Mouse (Mus musculus): ENCODE measurements at regions not wholly inside any gene's neighbourhood (a gene's known extent, or its start where the extent isn't known, plus 50 kb on each side); places are given as distances from the start of the nearest gene placed in this dataset.

DNA sequence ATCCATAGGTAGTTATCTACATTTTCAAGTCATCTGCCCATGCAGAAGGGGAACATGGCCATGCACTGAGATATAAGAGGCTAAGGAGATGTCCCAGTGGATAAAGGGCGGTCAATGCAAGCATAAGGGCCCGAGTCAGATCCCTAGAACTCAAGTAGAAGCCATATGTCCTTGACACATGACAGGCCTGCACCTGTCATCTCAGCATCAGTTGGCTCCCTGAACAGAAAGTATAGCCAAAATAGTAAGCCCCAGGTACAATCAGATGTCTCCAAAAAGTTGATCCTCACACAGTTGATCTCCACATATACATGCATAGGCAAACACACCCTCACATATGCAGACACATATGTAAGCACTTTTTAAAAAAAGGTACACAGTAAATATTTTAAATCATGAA lies 152.0 kb downstream of the Cox18 start:
- no peak overlapping the region for H3K4me2 ChIP-seq
- no peaks in the 10 kb centered on the region for H3K27me3 ChIP-seq (replicated peaks)
- ATAC-seq (replicated peaks): no peak
- H3K36me3 ChIP-seq (replicated peaks): no peaks in the 10 kb centered on the region
- H3K9ac ChIP-seq: no peak overlapping the region
- no peaks in the 10 kb centered on the region for H3K9me3 ChIP-seq
- H3K27ac ChIP-seq: no peak overlapping the region
- H3K4me3 ChIP-seq: no peak overlapping the region
- 96% methylated on average over 2 of the region's 2 CpGs for WGBS
- H3K4me1 ChIP-seq: no peaks in the 10 kb centered on the region

GRCm38 (mm10) chr5:90068601-90069000 lies 155.2 kb downstream of the Cox18 start:
- no peaks in the 10 kb centered on the region for H3K9me3 ChIP-seq
- H3K4me2 ChIP-seq: no peak overlapping the region
- H3K27ac ChIP-seq: no peak overlapping the region
- H3K4me3 ChIP-seq: no peak overlapping the region
- no peaks in the 10 kb centered on the region for H3K27me3 ChIP-seq (replicated peaks)
- H3K36me3 ChIP-seq (replicated peaks): no peaks in the 10 kb centered on the region
- no peak for ATAC-seq (replicated peaks)
- no peaks in the 10 kb centered on the region for H3K4me1 ChIP-seq
- H3K9ac ChIP-seq: no peak overlapping the region

DNA sequence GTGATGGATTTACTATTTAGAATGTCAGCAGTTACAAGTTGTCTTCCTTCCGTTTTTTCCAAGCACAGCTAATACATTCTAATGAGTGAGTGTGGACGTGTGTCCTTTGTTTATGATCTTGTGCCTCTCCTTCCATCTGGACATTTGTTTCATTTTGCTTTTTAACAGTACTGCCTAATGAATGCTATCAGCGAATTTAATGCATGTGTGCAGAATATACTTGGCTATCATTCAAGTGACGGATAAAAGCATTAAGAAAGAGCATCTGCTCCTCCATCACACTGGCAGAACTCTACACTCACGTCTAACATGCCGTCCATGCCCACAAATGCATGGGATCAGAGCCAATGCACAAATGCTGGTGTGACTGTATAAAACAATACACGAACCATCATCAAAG lies 156.0 kb downstream of the Cox18 start:
- ATAC-seq (replicated peaks): no peak
- H3K36me3 ChIP-seq (replicated peaks): no peaks in the 10 kb centered on the region

GRCm38 (mm10) chr5:90065884-90066615 lies 157.8 kb downstream of the Cox18 start:
- Histone ChIP-seq H3K27me3 (replicated peaks) (no peaks in the 10 kb centered on the region), H3K4me3 (no peak overlapping the region), H3K4me2 (no peak overlapping the region), H3K36me3 (replicated peaks) (no peaks in the 10 kb centered on the region), H3K9me3 (no peaks in the 10 kb centered on the region), H3K27ac (no peak overlapping the region), H3K4me1 (no peaks in the 10 kb centered on the region), H3K9ac (no peak overlapping the region)
- 58% methylated on average over 6 of the region's 6 CpGs for WGBS
- 0 out of 2 replicates have a peak, but pooled peaks have one; percentile 56 for ATAC-seq (replicated peaks)

More for the DNA sequence above, 156.0 kb downstream of the Cox18 start:
- H3K4me1 ChIP-seq: no peaks in the 10 kb centered on the region
- no peak overlapping the region for H3K27ac ChIP-seq
- H3K9ac ChIP-seq: no peak overlapping the region
- H3K9me3 ChIP-seq: no peaks in the 10 kb centered on the region
- no peaks in the 10 kb centered on the region for H3K27me3 ChIP-seq (replicated peaks)
- H3K4me2 ChIP-seq: no peak overlapping the region
- no peak overlapping the region for H3K4me3 ChIP-seq
- 47% methylated on average over 7 of the region's 7 CpGs for WGBS

- no peaks in the 10 kb centered on the region for H3K36me3 ChIP-seq (replicated peaks)
- H3K9ac ChIP-seq: no peak overlapping the region
- no peak overlapping the region for H3K4me3 ChIP-seq
- no peak for ATAC-seq (replicated peaks)
- H3K27me3 ChIP-seq (replicated peaks): no peaks in the 10 kb centered on the region
- no peaks in the 10 kb centered on the region for H3K9me3 ChIP-seq
- H3K4me1 ChIP-seq: no peaks in the 10 kb centered on the region
- no peak overlapping the region for H3K4me2 ChIP-seq
- WGBS: 65% methylated on average over 2 of the region's 2 CpGs
- H3K27ac ChIP-seq: no peak overlapping the region
These were observed 168.1 kb downstream of the Cox18 start for GRCm38 (mm10) chr5:90055686-90056085.

DNA sequence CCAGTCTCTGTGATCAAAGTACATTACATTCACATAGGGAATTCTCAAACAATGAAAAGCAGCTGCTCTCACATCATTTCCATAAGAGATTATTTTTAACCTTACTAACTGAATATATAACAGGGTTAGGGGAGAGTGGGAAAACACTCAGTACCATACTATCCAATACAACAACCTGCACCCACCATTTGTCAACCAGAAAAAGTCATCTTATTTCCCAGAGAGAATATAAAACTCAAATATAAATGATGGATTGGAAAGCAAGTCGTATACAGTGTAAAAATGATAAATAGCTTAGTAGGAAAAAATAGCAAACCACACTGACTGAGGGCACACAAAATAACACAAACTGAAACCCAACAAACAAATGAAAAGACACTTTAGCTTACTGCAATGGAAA lies 169.4 kb upstream of the Adamts3 start:
- no peak overlapping the region for H3K4me2 ChIP-seq
- no peak overlapping the region for H3K4me3 ChIP-seq
- no peaks in the 10 kb centered on the region for H3K27me3 ChIP-seq (replicated peaks)
- no peaks in the 10 kb centered on the region for H3K9me3 ChIP-seq
- no peaks in the 10 kb centered on the region for H3K4me1 ChIP-seq
- no peak overlapping the region for H3K9ac ChIP-seq
- 71% methylated on average over 1 of the region's 1 CpGs for WGBS
- ATAC-seq (replicated peaks): no peak
- no peak overlapping the region for H3K27ac ChIP-seq
- no peaks in the 10 kb centered on the region for H3K36me3 ChIP-seq (replicated peaks)

GRCm38 (mm10) chr5:90049856-90050255 lies 166.7 kb upstream of the Adamts3 start:
- H3K4me3 ChIP-seq: no peak overlapping the region
- no peak for ATAC-seq (replicated peaks)
- H3K27me3 ChIP-seq (replicated peaks): no peaks in the 10 kb centered on the region
- no peaks in the 10 kb centered on the region for H3K4me1 ChIP-seq
- H3K36me3 ChIP-seq (replicated peaks): no peaks in the 10 kb centered on the region
- no peaks in the 10 kb centered on the region for H3K9me3 ChIP-seq
- H3K9ac ChIP-seq: no peak overlapping the region
- no peak overlapping the region for H3K4me2 ChIP-seq
- 87% methylated on average over 3 of the region's 3 CpGs for WGBS
- H3K27ac ChIP-seq: no peak overlapping the region

- ATAC-seq (replicated peaks): no peak
- 93% methylated on average over 4 of the region's 4 CpGs for WGBS
These were observed 159.6 kb upstream of the Adamts3 start for GRCm38 (mm10) chr5:90042781-90043180.

GRCm38 (mm10) chr5:90033103-90033502 lies 150.0 kb upstream of the Adamts3 start:
- H3K4me3 ChIP-seq: no peak overlapping the region
- H3K9ac ChIP-seq: no peak overlapping the region
- H3K36me3 ChIP-seq (replicated peaks): no peaks in the 10 kb centered on the region
- no peaks in the 10 kb centered on the region for H3K27me3 ChIP-seq (replicated peaks)
- no peaks in the 10 kb centered on the region for H3K4me1 ChIP-seq
- no peak for ATAC-seq (replicated peaks)
- no peaks in the 10 kb centered on the region for H3K9me3 ChIP-seq
- 55% methylated on average over 5 of the region's 5 CpGs for WGBS
- H3K4me2 ChIP-seq: no peak overlapping the region
- no peak overlapping the region for H3K27ac ChIP-seq

More at GRCm38 (mm10) chr5:90042781-90043180, 159.6 kb upstream of the Adamts3 start:
- no peak overlapping the region for H3K4me3 ChIP-seq
- H3K36me3 ChIP-seq (replicated peaks): no peaks in the 10 kb centered on the region
- H3K4me2 ChIP-seq: no peak overlapping the region
- H3K27ac ChIP-seq: no peak overlapping the region
- no peaks in the 10 kb centered on the region for H3K9me3 ChIP-seq
- no peaks in the 10 kb centered on the region for H3K4me1 ChIP-seq
- H3K27me3 ChIP-seq (replicated peaks): no peaks in the 10 kb centered on the region
- no peak overlapping the region for H3K9ac ChIP-seq

- no peaks in the 10 kb centered on the region for H3K36me3 ChIP-seq (replicated peaks)
- H3K4me3 ChIP-seq: no peak overlapping the region
- ATAC-seq (replicated peaks): no peak
- no peaks in the 10 kb centered on the region for H3K27me3 ChIP-seq (replicated peaks)
- H3K4me2 ChIP-seq: no peak overlapping the region
- no peaks in the 10 kb centered on the region for H3K9me3 ChIP-seq
- H3K9ac ChIP-seq: no peak overlapping the region
- no peak overlapping the region for H3K27ac ChIP-seq
- 81% methylated on average over 2 of the region's 2 CpGs for WGBS
- no peaks in the 10 kb centered on the region for H3K4me1 ChIP-seq
These were observed 147.6 kb upstream of the Adamts3 start for GRCm38 (mm10) chr5:90030737-90031136.

GRCm38 (mm10) chr5:90029751-90030150 lies 146.6 kb upstream of the Adamts3 start:
- no peaks in the 10 kb centered on the region for H3K9me3 ChIP-seq
- H3K36me3 ChIP-seq (replicated peaks): no peaks in the 10 kb centered on the region
- WGBS: 65% methylated on average over 6 of the region's 6 CpGs
- no peaks in the 10 kb centered on the region for H3K27me3 ChIP-seq (replicated peaks)
- H3K4me1 ChIP-seq: no peaks in the 10 kb centered on the region
- no peak overlapping the region for H3K27ac ChIP-seq
- ATAC-seq (replicated peaks): no peak
- H3K4me3 ChIP-seq: no peak overlapping the region
- H3K9ac ChIP-seq: no peak overlapping the region
- no peak overlapping the region for H3K4me2 ChIP-seq

GRCm38 (mm10) chr5:90026835-90027753 lies 144.0 kb upstream of the Adamts3 start:
- Histone ChIP-seq H3K4me3 (no peak overlapping the region), H3K9ac (no peak overlapping the region), H3K27ac (no peak overlapping the region), H3K27me3 (replicated peaks) (no peaks in the 10 kb centered on the region), H3K4me1 (no peaks in the 10 kb centered on the region), H3K4me2 (no peak overlapping the region), H3K36me3 (replicated peaks) (no peaks in the 10 kb centered on the region), H3K9me3 (no peaks in the 10 kb centered on the region)
- 0 out of 2 replicates have a peak, but pooled peaks have one; percentile 56 for ATAC-seq (replicated peaks)
- 80% methylated on average over 17 of the region's 17 CpGs for WGBS
